Mouse (Mus musculus): ENCODE results near the gene Idua. TPM values are rescaled to one million over a fixed set of nuclear protein-coding genes. Genes with fewer than 3 reads are reported as not detected.

Gene Idua
- total RNA-seq (2014; rRNA removed) (2.1 and 2.6 TPM in 2 replicates), polyA plus RNA-seq (2012; rRNA removed) (4.3 and 7.3 TPM in 2 replicates)

- peaks cover 5% of the 10 kb centered on the region; the same call in 1 of the 2 replicates for H3K36me3 ChIP-seq (ENCODE audit: control insufficient read depth, insufficient read depth, low read length)
- no peaks in the 10 kb centered on the region for H3K27me3 ChIP-seq (ENCODE audit: control insufficient read depth, insufficient read depth, low read length)
- peaks cover 17% of the 10 kb centered on the region for H3K79me2 ChIP-seq (ENCODE audit: control insufficient read depth, insufficient read depth, low read length)
- TF ChIP-seq POLR2A (IDR thresholded peaks at IDR 0.05; ENCODE audit: extremely low read depth, insufficient read depth, low read length) (no peak), CTCF (IDR thresholded peaks at IDR 0.05; ENCODE audit: low read depth, low read length) (no peak)
- H3K4me1 ChIP-seq (ENCODE audit: control insufficient read depth, insufficient read depth, low read length) = peaks cover 18% of the 10 kb centered on the region
- H3K27ac ChIP-seq (replicated peaks; ENCODE audit: insufficient read depth, low read depth, low read length) = peak within 1 kb of the TSS; percentile 80
- 5% methylated on average over 24 of the region's 24 CpGs for WGBS
- peak; percentile 77 for DNase-seq (ENCODE audit: extremely low read depth, low read depth, low spot score)
- H3K4me3 ChIP-seq (ENCODE audit: insufficient read depth, low read depth, low read length) = peak within 1 kb of the TSS; percentile 84
- peak within 1 kb of the TSS; percentile 85 for H3K9ac ChIP-seq (ENCODE audit: low read depth, low read length)
Measured at GRCm38 (mm10) chr5:108659698-108660631, at the start of gene Idua. Gene Idua (plus strand): TSS chr5:108660331.

- no peak for DNase-seq (ENCODE audit: extremely low read depth, low read depth, low spot score)
- 91% methylated on average over 1 of the region's 1 CpGs for WGBS
- Histone ChIP-seq H3K9ac (ENCODE audit: low read depth, low read length) (no peak overlapping the region), H3K36me3 (ENCODE audit: control insufficient read depth, insufficient read depth, low read length) (peaks cover 84% of the 10 kb centered on the region), H3K4me3 (ENCODE audit: insufficient read depth, low read depth, low read length) (no peak overlapping the region), H3K27me3 (ENCODE audit: control insufficient read depth, insufficient read depth, low read length) (no peaks in the 10 kb centered on the region), H3K4me1 (ENCODE audit: control insufficient read depth, insufficient read depth, low read length) (no peaks in the 10 kb centered on the region), H3K27ac (replicated peaks; ENCODE audit: insufficient read depth, low read depth, low read length) (no peak overlapping the region), H3K79me2 (ENCODE audit: control insufficient read depth, insufficient read depth, low read length) (no peaks in the 10 kb centered on the region; the same call in 1 of the 2 replicates)
- no peak for TF ChIP-seq CTCF (IDR thresholded peaks at IDR 0.05; ENCODE audit: low read depth, low read length)
- TF ChIP-seq POLR2A (IDR thresholded peaks at IDR 0.05; ENCODE audit: extremely low read depth, insufficient read depth, low read length) = no peak
Measured at GRCm38 (mm10) chr5:108610426-108610825, 49.7 kb upstream of the Idua start.

- Histone ChIP-seq H3K27ac (replicated peaks; ENCODE audit: insufficient read depth, low read depth, low read length) (no peak overlapping the region), H3K9ac (ENCODE audit: low read depth, low read length) (no peak overlapping the region), H3K27me3 (ENCODE audit: control insufficient read depth, insufficient read depth, low read length) (no peaks in the 10 kb centered on the region), H3K36me3 (ENCODE audit: control insufficient read depth, insufficient read depth, low read length) (peaks cover 55% of the 10 kb centered on the region), H3K79me2 (ENCODE audit: control insufficient read depth, insufficient read depth, low read length) (peaks cover 16% of the 10 kb centered on the region; the same call in 1 of the 2 replicates), H3K4me1 (ENCODE audit: control insufficient read depth, insufficient read depth, low read length) (no peaks in the 10 kb centered on the region), H3K4me3 (ENCODE audit: insufficient read depth, low read depth, low read length) (no peak overlapping the region)
- DNase-seq (ENCODE audit: extremely low read depth, low read depth, low spot score) = no peak
- WGBS = 63% methylated on average over 2 of the region's 2 CpGs
- TF ChIP-seq CTCF (IDR thresholded peaks at IDR 0.05; ENCODE audit: low read depth, low read length) (no peak), POLR2A (IDR thresholded peaks at IDR 0.05; ENCODE audit: extremely low read depth, insufficient read depth, low read length) (no peak)
Measured at GRCm38 (mm10) chr5:108621870-108622269, 38.3 kb upstream of the Idua start.

- Histone ChIP-seq H3K9ac (ENCODE audit: low read depth, low read length) (no peak overlapping the region), H3K27me3 (ENCODE audit: control insufficient read depth, insufficient read depth, low read length) (no peaks in the 10 kb centered on the region), H3K79me2 (ENCODE audit: control insufficient read depth, insufficient read depth, low read length) (peaks cover 32% of the 10 kb centered on the region), H3K27ac (replicated peaks; ENCODE audit: insufficient read depth, low read depth, low read length) (no peak overlapping the region), H3K4me3 (ENCODE audit: insufficient read depth, low read depth, low read length) (no peak overlapping the region), H3K36me3 (ENCODE audit: control insufficient read depth, insufficient read depth, low read length) (peaks cover 32% of the 10 kb centered on the region), H3K4me1 (ENCODE audit: control insufficient read depth, insufficient read depth, low read length) (peaks cover 10% of the 10 kb centered on the region; the same call in 1 of the 2 replicates)
- no peak for DNase-seq (ENCODE audit: extremely low read depth, low read depth, low spot score)
- 82% methylated on average over 4 of the region's 4 CpGs for WGBS
- TF ChIP-seq POLR2A (IDR thresholded peaks at IDR 0.05; ENCODE audit: extremely low read depth, insufficient read depth, low read length) (no peak), CTCF (IDR thresholded peaks at IDR 0.05; ENCODE audit: low read depth, low read length) (no peak)
Measured at GRCm38 (mm10) chr5:108626050-108626660, 34.0 kb upstream of the Idua start.

- Histone ChIP-seq H3K27ac (replicated peaks; ENCODE audit: insufficient read depth, low read depth, low read length) (peak overlapping the region; percentile 79), H3K4me1 (ENCODE audit: control insufficient read depth, insufficient read depth, low read length) (peaks cover 10% of the 10 kb centered on the region; the same call in 1 of the 2 replicates), H3K79me2 (ENCODE audit: control insufficient read depth, insufficient read depth, low read length) (peaks cover 27% of the 10 kb centered on the region), H3K9ac (ENCODE audit: low read depth, low read length) (peak overlapping the region; percentile 93), H3K27me3 (ENCODE audit: control insufficient read depth, insufficient read depth, low read length) (no peaks in the 10 kb centered on the region), H3K4me3 (ENCODE audit: insufficient read depth, low read depth, low read length) (peak overlapping the region; percentile 86), H3K36me3 (ENCODE audit: control insufficient read depth, insufficient read depth, low read length) (peaks cover 5% of the 10 kb centered on the region)
- peak; percentile 27 for DNase-seq (ENCODE audit: extremely low read depth, low read depth, low spot score)
- WGBS = under 1% methylated on average over 32 of the region's 32 CpGs
- TF ChIP-seq POLR2A (IDR thresholded peaks at IDR 0.05; ENCODE audit: extremely low read depth, insufficient read depth, low read length) (no peak), CTCF (IDR thresholded peaks at IDR 0.05; ENCODE audit: low read depth, low read length) (no peak)
Measured at GRCm38 (mm10) chr5:108628891-108629633, 31.1 kb upstream of the Idua start.
